Mouse (Mus musculus): Measurements from ENCODE around the gene Tcam1.

GRCm38 (mm10) chr11:106329128-106329527, 52.7 kb downstream of the Tcam1 start:
- TF ChIP-seq ZNF384 (IDR thresholded peaks at IDR 0.05; ENCODE audit: low read depth, low read length): no peak
- no peak for TF ChIP-seq HCFC1 (IDR thresholded peaks at IDR 0.05; ENCODE audit: borderline replicate concordance, insufficient read depth, low read length)

All from ES-E14 (cell line).